Mouse (Mus musculus) lung, postnatal 25 days (tissue): ENCODE data around the gene Grm7.

Source experiments
- DNase-seq: peaks from one replicate; pipeline ENCODE4 v3.0.0; 2022; ENCODE audit warnings: low spot score

Gene Grm7

GRCm38 (mm10) chr6:111368111-111368510, 722.7 kb downstream of the Grm7 start:
- DNase-seq = no peak

GRCm38 (mm10) chr6:111368551-111368950, 723.2 kb downstream of the Grm7 start:
- no peak for DNase-seq

GRCm38 (mm10) chr6:111369013-111369412, 723.6 kb downstream of the Grm7 start:
- DNase-seq = no peak

- DNase-seq = no peak
Measured at GRCm38 (mm10) chr6:111371581-111372349, 726.4 kb downstream of the Grm7 start.

- DNase-seq = no peak
Measured at GRCm38 (mm10) chr6:111372626-111373380, 727.4 kb downstream of the Grm7 start.

- DNase-seq = no peak
Measured at GRCm38 (mm10) chr6:111380710-111381109, 735.3 kb downstream of the Grm7 start.

- DNase-seq = no peak
Measured at GRCm38 (mm10) chr6:111408750-111409149, 763.4 kb downstream of the Grm7 start.

GRCm38 (mm10) chr6:111424737-111425136, 779.4 kb downstream of the Grm7 start:
- DNase-seq = no peak

- no peak for DNase-seq
Measured at GRCm38 (mm10) chr6:111446228-111446627, 800.8 kb downstream of the Grm7 start.

GRCm38 (mm10) chr6:111447851-111448250, 802.5 kb downstream of the Grm7 start:
- DNase-seq = no peak

- DNase-seq = no peak
Measured at GRCm38 (mm10) chr6:111449054-111449783, 803.8 kb downstream of the Grm7 start.

- no peak for DNase-seq
Measured at GRCm38 (mm10) chr6:111481866-111482265, 836.5 kb downstream of the Grm7 start.

- DNase-seq = no peak
Measured at GRCm38 (mm10) chr6:111486081-111486480, 840.7 kb downstream of the Grm7 start.

- DNase-seq = no peak
Measured at GRCm38 (mm10) chr6:111487556-111487955, 842.2 kb downstream of the Grm7 start.

GRCm38 (mm10) chr6:111492166-111492565, 846.8 kb downstream of the Grm7 start:
- no peak for DNase-seq

- DNase-seq = no peak
Measured at GRCm38 (mm10) chr6:111499542-111499941, 854.2 kb downstream of the Grm7 start.

GRCm38 (mm10) chr6:111510768-111511459, 865.5 kb downstream of the Grm7 start:
- no peak for DNase-seq

- DNase-seq = no peak
Measured at GRCm38 (mm10) chr6:111512359-111512758, 867.0 kb downstream of the Grm7 start.

GRCm38 (mm10) chr6:111521229-111521628, 875.8 kb downstream of the Grm7 start:
- DNase-seq = no peak

GRCm38 (mm10) chr6:111522122-111522521, 876.7 kb downstream of the Grm7 start:
- no peak for DNase-seq

- no peak for DNase-seq
Measured at GRCm38 (mm10) chr6:111529985-111530384, 884.6 kb downstream of the Grm7 start.

GRCm38 (mm10) chr6:111558588-111558987, 913.2 kb downstream of the Grm7 start:
- no peak for DNase-seq
